Mouse (Mus musculus): ENCODE data around the gene Phc2.

Gene Phc2

GRCm38 (mm10) chr4:128693207-128693606, 38.7 kb downstream of the Phc2 start:
- no peak for DNase-seq

- DNase-seq: no peak
These were observed 39.8 kb downstream of the Phc2 start for GRCm38 (mm10) chr4:128694315-128694714.

- peak; percentile 51 for DNase-seq
These were observed 40.6 kb downstream of the Phc2 start for GRCm38 (mm10) chr4:128695149-128695548.

- DNase-seq: peak; percentile 38
These were observed 43.7 kb downstream of the Phc2 start for GRCm38 (mm10) chr4:128698011-128698861.

- no peak for DNase-seq
These were observed 45.4 kb downstream of the Phc2 start for GRCm38 (mm10) chr4:128699916-128700315.

GRCm38 (mm10) chr4:128700543-128700942, 46.0 kb downstream of the Phc2 start:
- DNase-seq: no peak

- DNase-seq: peak; percentile 42
These were observed 50.7 kb downstream of the Phc2 start for GRCm38 (mm10) chr4:128705138-128705720.

- DNase-seq: peak; percentile 26
These were observed 52.1 kb downstream of the Phc2 start for GRCm38 (mm10) chr4:128706626-128707025.

- DNase-seq: no peak
These were observed 52.9 kb downstream of the Phc2 start for GRCm38 (mm10) chr4:128707384-128707783.

GRCm38 (mm10) chr4:128709061-128709780, 54.7 kb downstream of the Phc2 start:
- DNase-seq: peak; percentile 76

- peak; percentile 54 for DNase-seq
These were observed 55.3 kb downstream of the Phc2 start for GRCm38 (mm10) chr4:128709781-128710166.

- DNase-seq: peak; percentile 77
These were observed 55.8 kb downstream of the Phc2 start for GRCm38 (mm10) chr4:128710286-128710685.

- DNase-seq: no peak
These were observed 56.3 kb downstream of the Phc2 start for GRCm38 (mm10) chr4:128710800-128711199.

GRCm38 (mm10) chr4:128711455-128712135, 57.1 kb downstream of the Phc2 start:
- DNase-seq: peak; percentile 96

- DNase-seq: peak; percentile 70
These were observed 57.7 kb downstream of the Phc2 start for GRCm38 (mm10) chr4:128712136-128712655.

- DNase-seq: no peak
These were observed 58.4 kb downstream of the Phc2 start for GRCm38 (mm10) chr4:128712941-128713340.

- DNase-seq: peak; percentile 86
These were observed 61.0 kb downstream of the Phc2 start for GRCm38 (mm10) chr4:128715241-128716204.

- DNase-seq: no peak
These were observed 61.8 kb downstream of the Phc2 start for GRCm38 (mm10) chr4:128716279-128716678.

- DNase-seq: no peak
These were observed 62.2 kb downstream of the Phc2 start for GRCm38 (mm10) chr4:128716731-128717130.

GRCm38 (mm10) chr4:128720110-128720509, 65.6 kb downstream of the Phc2 start:
- peak; percentile 74 for DNase-seq

GRCm38 (mm10) chr4:128721061-128721648, 66.7 kb downstream of the Phc2 start:
- DNase-seq: peak; percentile 85

Measured in cerebellum, adult 9-11 months (tissue).